Mouse (Mus musculus): ENCODE results near the gene Pop4. TPM values are rescaled to one million over a fixed set of nuclear protein-coding genes. Genes with fewer than 3 reads are reported as not detected.
"Not testable (repeated sequence)": the region's sequence is repeated elsewhere in the genome, so short reads cannot be mapped to it uniquely, and the experiment has no call there.

Pop4 gene
- 80.0 and 85.4 TPM in 2 replicates for polyA plus RNA-seq (2016; fragmentation: Nextera tagmentation; extraction: Ambion mirVana)

- Histone ChIP-seq H3K4me1 (peaks cover 10% of the 10 kb centered on the region), H3K36me3 (peaks cover 23% of the 10 kb centered on the region), H3K27me3 (replicated peaks) (no peaks in the 10 kb centered on the region), H3K4me2 (replicated peaks) (peak within 1 kb of the TSS; percentile 89), H3K9me3 (no peaks in the 10 kb centered on the region), H3K9ac (peak within 1 kb of the TSS; percentile 67), H3K4me3 (peak within 1 kb of the TSS; percentile 53), H3K27ac (no peak within 1 kb of the TSS)
- peak; percentile 96 for ATAC-seq (ENCODE audit: low FRiP score, low read depth)
- 1% methylated on average over 38 of the region's 38 CpGs for WGBS
Observed at GRCm38 (mm10) chr7:38270703-38271510, at the start of gene Pop4. Gene Pop4, minus strand, starts transcription at chr7:38271423.

GRCm38 (mm10) chr7:38320641-38321040 lies 49.4 kb upstream of the Pop4 start:
- H3K4me2 ChIP-seq (replicated peaks) = no peak overlapping the region
- 90% methylated on average over 2 of the region's 2 CpGs for WGBS
- no peak for ATAC-seq (ENCODE audit: low FRiP score, low read depth)

GRCm38 (mm10) chr7:38282192-38282591 lies 11.0 kb upstream of the Pop4 start:
- H3K4me2 ChIP-seq (replicated peaks); H3K36me3 ChIP-seq; ATAC-seq (ENCODE audit: low FRiP score, low read depth); H3K4me1 ChIP-seq; H3K4me3 ChIP-seq; H3K27ac ChIP-seq; H3K9ac ChIP-seq; H3K27me3 ChIP-seq (replicated peaks); H3K9me3 ChIP-seq: not testable (repeated sequence)
- WGBS = 29% methylated on average over 4 of the region's 4 CpGs

More at GRCm38 (mm10) chr7:38320641-38321040, 49.4 kb upstream of the Pop4 start:
- no peaks in the 10 kb centered on the region for H3K27me3 ChIP-seq (replicated peaks)
- H3K4me1 ChIP-seq = no peaks in the 10 kb centered on the region
- no peaks in the 10 kb centered on the region for H3K9me3 ChIP-seq
- no peak overlapping the region for H3K27ac ChIP-seq
- no peak overlapping the region for H3K4me3 ChIP-seq
- no peaks in the 10 kb centered on the region for H3K36me3 ChIP-seq
- H3K9ac ChIP-seq = no peak overlapping the region

- Histone ChIP-seq H3K36me3 (peaks cover 8% of the 10 kb centered on the region), H3K9me3 (no peaks in the 10 kb centered on the region), H3K9ac (no peak overlapping the region), H3K27ac (no peak overlapping the region), H3K4me2 (replicated peaks) (no peak overlapping the region), H3K4me1 (peaks cover 10% of the 10 kb centered on the region), H3K4me3 (no peak overlapping the region), H3K27me3 (replicated peaks) (no peaks in the 10 kb centered on the region)
- ATAC-seq (ENCODE audit: low FRiP score, low read depth) = no peak
Observed at GRCm38 (mm10) chr7:38272551-38272950, 1.3 kb upstream of the Pop4 start.

- peaks cover 10% of the 10 kb centered on the region for H3K4me1 ChIP-seq
- H3K4me3 ChIP-seq = peak overlapping the region; percentile 53
- H3K9me3 ChIP-seq = no peaks in the 10 kb centered on the region
- peaks cover 15% of the 10 kb centered on the region for H3K36me3 ChIP-seq
- no peaks in the 10 kb centered on the region for H3K27me3 ChIP-seq (replicated peaks)
- WGBS = 16% methylated on average over 4 of the region's 4 CpGs
- ATAC-seq (ENCODE audit: low FRiP score, low read depth) = peak; percentile 21
- peak overlapping the region; percentile 67; the same call in 1 of the 2 replicates for H3K9ac ChIP-seq
- H3K27ac ChIP-seq = no peak overlapping the region
- peak overlapping the region; percentile 89 for H3K4me2 ChIP-seq (replicated peaks)
Observed at GRCm38 (mm10) chr7:38271859-38272258, 636 bp upstream of the Pop4 start.

GRCm38 (mm10) chr7:38271511-38271811 lies 238 bp upstream of the Pop4 start:
- WGBS = under 1% methylated on average over 11 of the region's 11 CpGs
- ATAC-seq (ENCODE audit: low FRiP score, low read depth) = no peak

GRCm38 (mm10) chr7:38267006-38267680 lies 4.1 kb downstream of the Pop4 start:
- no peaks in the 10 kb centered on the region for H3K27me3 ChIP-seq (replicated peaks)
- no peak for ATAC-seq (ENCODE audit: low FRiP score, low read depth)
- no peak overlapping the region for H3K4me2 ChIP-seq (replicated peaks)
- H3K9ac ChIP-seq = no peak overlapping the region
- H3K4me1 ChIP-seq = peaks cover 10% of the 10 kb centered on the region
- H3K27ac ChIP-seq = no peak overlapping the region
- 90% methylated on average over 8 of the region's 8 CpGs for WGBS
- H3K36me3 ChIP-seq = peaks cover 60% of the 10 kb centered on the region
- no peaks in the 10 kb centered on the region for H3K9me3 ChIP-seq
- no peak overlapping the region for H3K4me3 ChIP-seq

More at GRCm38 (mm10) chr7:38271511-38271811, 238 bp upstream of the Pop4 start:
- Histone ChIP-seq H3K36me3 (peaks cover 17% of the 10 kb centered on the region), H3K27me3 (replicated peaks) (no peaks in the 10 kb centered on the region), H3K4me3 (peak overlapping the region; percentile 53), H3K27ac (no peak overlapping the region), H3K4me1 (peaks cover 10% of the 10 kb centered on the region), H3K4me2 (replicated peaks) (peak overlapping the region; percentile 89), H3K9me3 (no peaks in the 10 kb centered on the region), H3K9ac (peak overlapping the region; percentile 67)

- 98% methylated on average over 5 of the region's 5 CpGs for WGBS
- Histone ChIP-seq H3K4me2 (replicated peaks) (no peak overlapping the region), H3K9me3 (no peaks in the 10 kb centered on the region), H3K27me3 (replicated peaks) (no peaks in the 10 kb centered on the region), H3K36me3 (peaks cover 64% of the 10 kb centered on the region), H3K4me1 (no peaks in the 10 kb centered on the region), H3K4me3 (no peak overlapping the region), H3K27ac (no peak overlapping the region), H3K9ac (no peak overlapping the region)
- ATAC-seq (ENCODE audit: low FRiP score, low read depth) = no peak
Observed at GRCm38 (mm10) chr7:38262406-38262805, 8.8 kb downstream of the Pop4 start.

- H3K4me3 ChIP-seq = no peak overlapping the region
- no peak for ATAC-seq (ENCODE audit: low FRiP score, low read depth)
- 89% methylated on average over 2 of the region's 2 CpGs for WGBS
Observed at GRCm38 (mm10) chr7:38259631-38260030, 11.6 kb downstream of the Pop4 start.

GRCm38 (mm10) chr7:38253441-38253840 lies 17.8 kb downstream of the Pop4 start:
- Histone ChIP-seq H3K9me3 (no peaks in the 10 kb centered on the region), H3K9ac (no peak overlapping the region), H3K27ac (no peak overlapping the region), H3K4me2 (replicated peaks) (no peak overlapping the region), H3K4me1 (no peaks in the 10 kb centered on the region), H3K4me3 (no peak overlapping the region), H3K27me3 (replicated peaks) (no peaks in the 10 kb centered on the region), H3K36me3 (no peaks in the 10 kb centered on the region)
- no peak for ATAC-seq (ENCODE audit: low FRiP score, low read depth)

More at GRCm38 (mm10) chr7:38259631-38260030, 11.6 kb downstream of the Pop4 start:
- Histone ChIP-seq H3K27ac (no peak overlapping the region), H3K9ac (no peak overlapping the region), H3K4me1 (no peaks in the 10 kb centered on the region), H3K27me3 (replicated peaks) (no peaks in the 10 kb centered on the region), H3K36me3 (peaks cover 38% of the 10 kb centered on the region), H3K9me3 (no peaks in the 10 kb centered on the region), H3K4me2 (replicated peaks) (no peak overlapping the region)

- ATAC-seq (ENCODE audit: low FRiP score, low read depth) = peak; percentile 30; the same call in 1 of the 2 replicates
- 18% methylated on average over 5 of the region's 5 CpGs for WGBS
- Histone ChIP-seq H3K4me1 (no peaks in the 10 kb centered on the region), H3K4me3 (no peak overlapping the region), H3K27ac (no peak overlapping the region), H3K27me3 (replicated peaks) (no peaks in the 10 kb centered on the region), H3K9ac (no peak overlapping the region), H3K4me2 (replicated peaks) (no peak overlapping the region), H3K9me3 (no peaks in the 10 kb centered on the region), H3K36me3 (no peaks in the 10 kb centered on the region)
Observed at GRCm38 (mm10) chr7:38251494-38252216, 19.6 kb downstream of the Pop4 start.

GRCm38 (mm10) chr7:38242417-38242816 lies 28.8 kb downstream of the Pop4 start:
- Histone ChIP-seq H3K4me1 (no peaks in the 10 kb centered on the region), H3K9me3 (no peaks in the 10 kb centered on the region), H3K27me3 (replicated peaks) (no peaks in the 10 kb centered on the region), H3K36me3 (no peaks in the 10 kb centered on the region), H3K27ac (no peak overlapping the region), H3K4me3 (no peak overlapping the region), H3K9ac (no peak overlapping the region), H3K4me2 (replicated peaks) (no peak overlapping the region)
- ATAC-seq (ENCODE audit: low FRiP score, low read depth) = no peak
- WGBS = 86% methylated on average over 4 of the region's 4 CpGs

All from neural tube, embryonic 12.5 days (tissue).